In the genomic region with DNA sequence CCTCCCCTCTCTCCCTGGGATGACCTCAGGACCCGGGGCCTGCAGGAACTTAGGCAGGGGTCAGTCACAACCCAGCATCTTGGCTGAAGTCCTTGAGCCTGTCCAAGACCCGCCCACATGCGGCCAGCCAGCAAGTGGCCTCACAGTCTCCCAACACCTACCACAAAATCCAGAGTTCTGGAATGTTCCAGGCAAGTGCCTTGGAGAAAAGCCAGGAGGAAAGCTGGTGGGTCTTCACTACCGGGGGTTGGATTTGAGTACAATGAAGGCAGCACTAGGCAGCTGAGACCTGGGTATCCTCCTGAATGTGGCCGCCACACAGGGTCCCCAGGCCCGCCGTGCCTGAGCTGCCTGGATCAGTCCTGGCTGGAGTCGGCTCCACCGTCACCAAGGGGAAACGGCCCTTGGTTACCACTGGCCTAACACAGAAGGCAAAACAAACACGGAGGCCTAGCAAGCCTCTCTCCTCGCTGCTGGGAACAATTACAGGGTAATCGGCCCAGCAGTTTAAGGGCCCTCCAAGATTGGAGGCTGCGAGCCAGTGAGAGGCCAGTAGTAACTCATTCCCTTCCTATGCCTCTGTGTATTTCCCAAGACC, we compare ENCODE assay signal across 8 mouse cellular contexts. TPM values are rescaled to one million over a fixed set of nuclear protein-coding genes. Genes with fewer than 3 reads are reported as not detected.
DNase-seq lines count a peak whose midpoint lies in the region; ATAC-seq and TF ChIP-seq lines count a peak whose summit lies in the region.

No protein-coding gene starts in this region.

- 0 out of 2 replicates have a peak, but pooled peaks have one; percentile 43 for ATAC-seq in hindbrain, embryonic 13.5 days (ENCODE audit: low FRiP score)
- peak; percentile 75 for ATAC-seq in limb, embryonic 14.5 days (ENCODE audit: low FRiP score, low read depth)
- ATAC-seq in neural tube, embryonic 15.5 days (ENCODE audit: low FRiP score), result 0 out of 2 replicates have a peak, but pooled peaks have one; percentile 36

- H3K9me3 ChIP-seq in hindbrain, embryonic 13.5 days, result no peaks in the 10 kb centered on the region
- H3K9me3 ChIP-seq in limb, embryonic 14.5 days (ENCODE audit: control insufficient read depth, low read length), result no peaks in the 10 kb centered on the region
- H3K9me3 ChIP-seq in neural tube, embryonic 15.5 days (replicated peaks), result no peaks in the 10 kb centered on the region

- peak overlapping the region; percentile 55 for H3K4me3 ChIP-seq in gastrocnemius, adult 2 months
- H3K4me3 ChIP-seq in hindbrain, embryonic 13.5 days, result no peak overlapping the region
- no peak overlapping the region for H3K4me3 ChIP-seq in limb, embryonic 14.5 days (replicated peaks; ENCODE audit: low read length)
- H3K4me3 ChIP-seq in neural tube, embryonic 15.5 days (replicated peaks), result no peak overlapping the region

- no peak overlapping the region for H3K4me2 ChIP-seq in hindbrain, embryonic 13.5 days
- no peak overlapping the region for H3K4me2 ChIP-seq in limb, embryonic 14.5 days (replicated peaks; ENCODE audit: low read depth, low read length, severe bottlenecking)
- H3K4me2 ChIP-seq in neural tube, embryonic 15.5 days, result no peak overlapping the region

- TF ChIP-seq POLR2A in limb, embryonic 14.5 days (IDR thresholded peaks at IDR 0.05; ENCODE audit: borderline replicate concordance, extremely low read depth, insufficient read depth, insufficient read length), result no peak

- H3K27me3 ChIP-seq in hindbrain, embryonic 13.5 days, result no peaks in the 10 kb centered on the region
- no peaks in the 10 kb centered on the region for H3K27me3 ChIP-seq in limb, embryonic 14.5 days (ENCODE audit: control insufficient read depth, insufficient read depth, low read length)
- H3K27me3 ChIP-seq in neural tube, embryonic 15.5 days (replicated peaks), result no peaks in the 10 kb centered on the region

- H3K36me3 ChIP-seq in hindbrain, embryonic 13.5 days, result no peaks in the 10 kb centered on the region
- no peaks in the 10 kb centered on the region for H3K36me3 ChIP-seq in limb, embryonic 14.5 days (ENCODE audit: control insufficient read depth, insufficient read depth, low read length)
- H3K36me3 ChIP-seq in neural tube, embryonic 15.5 days, result no peaks in the 10 kb centered on the region

- H3K27ac ChIP-seq in gastrocnemius, adult 2 months, result peak overlapping the region; percentile 85
- H3K27ac ChIP-seq in hindbrain, embryonic 13.5 days, result peak overlapping the region; percentile 73
- H3K27ac ChIP-seq in limb, embryonic 14.5 days (replicated peaks; ENCODE audit: low read depth, low read length), result peak overlapping the region; percentile 73
- H3K27ac ChIP-seq in neural tube, embryonic 15.5 days (replicated peaks), result peak overlapping the region; percentile 68

- H3K9ac ChIP-seq in hindbrain, embryonic 13.5 days, result 0 out of 2 replicates have a peak overlapping the region, but pooled peaks have one; percentile 13
- H3K9ac ChIP-seq in limb, embryonic 14.5 days (ENCODE audit: low read depth, low read length, severe bottlenecking), result peak overlapping the region; percentile 34; the same call in 1 of the 2 replicates
- H3K9ac ChIP-seq in neural tube, embryonic 15.5 days (replicated peaks), result no peak overlapping the region

- peak; percentile 41 to 43 for DNase-seq in layer of hippocampus, postnatal 14 days (ENCODE audit: low spot score in 2 of 2)
- DNase-seq in layer of hippocampus, postnatal 25 days (ENCODE audit: extremely low spot score in 1 of 2, low spot score in 1 of 2), result no peak
- DNase-seq in gastrocnemius, adult 2 months, result peak; percentile 83
- peak; percentile 68 for DNase-seq in limb, embryonic 14.5 days (ENCODE audit: low spot score)
- DNase-seq in spleen, adult 12 weeks (ENCODE audit: low spot score), result no peak
- no peak for DNase-seq in thymus, postnatal 14 days

- intact Hi-C loops in gastrocnemius, adult 2 months (cut with DNase I), result no loop called here

- 22% methylated on average over 14 of the region's 14 CpGs for WGBS in hindbrain, embryonic 13.5 days
- WGBS in limb, embryonic 14.5 days, result 13% methylated on average over 14 of the region's 14 CpGs
- 23% methylated on average over 14 of the region's 14 CpGs for WGBS in neural tube, embryonic 15.5 days

- TF ChIP-seq CTCF in gastrocnemius, adult 2 months (IDR thresholded peaks at IDR 0.05), result no peak

- H3K4me1 ChIP-seq in hindbrain, embryonic 13.5 days (replicated peaks), result peaks cover 46% of the 10 kb centered on the region
- peaks cover 61% of the 10 kb centered on the region for H3K4me1 ChIP-seq in limb, embryonic 14.5 days (ENCODE audit: control insufficient read depth, insufficient read depth, low read length)
- peaks cover 44% of the 10 kb centered on the region for H3K4me1 ChIP-seq in neural tube, embryonic 15.5 days

RNA-seq across cellular contexts. Expression of a gene that starts 32.6 kb away (rescaled TPM):
- total RNA-seq in layer of hippocampus, postnatal 14 days (2021), result 10 to 100 TPM; 25.3 to 29.1 TPM
- 10 to 100 TPM; 23.8 to 25.5 TPM for total RNA-seq in layer of hippocampus, postnatal 25 days (2021)
- 10 to 100 TPM in 1 of 2 experiments, 1 to 10 TPM in 1; 5.5 to 16.1 TPM for total RNA-seq in gastrocnemius, adult 2 months (2021)
- polyA plus RNA-seq in hindbrain, embryonic 13.5 days (2015; fragmentation: Nextera tagmentation; extraction: Ambion mirVana), result 7.2 and 7.8 TPM in 2 replicates
- polyA plus RNA-seq in limb, embryonic 14.5 days (2012; rRNA removed), result 19.4 and 21.9 TPM in 2 replicates
- polyA plus RNA-seq in limb, embryonic 14.5 days (2014; fragmentation: Nextera tagmentation; extraction: Ambion mirVana), result 18.0 and 18.8 TPM in 2 replicates
- 7.7 and 9.8 TPM in 2 replicates for polyA plus RNA-seq in neural tube, embryonic 15.5 days (2015; fragmentation: Nextera tagmentation; extraction: Ambion mirVana)

Comparison
In these comparisons a context has a peak if more than half of its experiments do, and no peak if none do; other contexts are left out.
1. DNase-seq: peak in layer of hippocampus, postnatal 14 days (2 of 2), gastrocnemius, adult 2 months (single experiment) and limb, embryonic 14.5 days (single experiment); none in layer of hippocampus, postnatal 25 days (0 of 2), spleen, adult 12 weeks (single experiment) and thymus, postnatal 14 days (single experiment).
2. Peak in every context shown above with its lines, with median percentiles within 50 percentile points of each other: H3K27ac ChIP-seq and ATAC-seq.